Mouse (Mus musculus): ENCODE data around the gene Fam117b.

DNA sequence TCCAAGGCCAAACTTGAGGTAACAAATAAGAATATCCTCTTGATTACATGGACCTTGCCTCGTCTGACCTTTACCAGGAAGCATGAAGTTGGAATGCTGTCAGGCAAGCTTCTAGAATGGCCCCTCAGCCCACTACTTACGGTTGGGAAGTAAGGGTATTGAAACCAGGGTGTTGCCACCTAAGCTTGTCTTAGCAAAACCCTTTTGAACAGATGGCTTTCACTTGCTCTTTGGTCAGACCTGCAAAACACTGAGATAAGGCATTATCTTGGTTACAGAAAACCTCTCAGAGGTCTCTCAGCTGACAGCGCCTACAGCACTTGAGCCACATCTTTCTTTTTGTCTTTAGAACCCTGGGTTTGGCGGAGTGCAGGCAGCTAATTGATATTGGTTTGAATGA is 18.8 kb upstream of the Fam117b start:
- TF ChIP-seq CTCF (IDR thresholded peaks at IDR 0.05; ENCODE audit: extremely low read depth, insufficient read depth, insufficient read length, insufficient replicate concordance) (no peak), POLR2A (IDR thresholded peaks at IDR 0.05; ENCODE audit: low read depth, low read length) (no peak)

Data from spleen, adult 2 months (tissue).